Mouse (Mus musculus) heart, embryonic 13.5 days (tissue): ENCODE results near the gene Opn1mw. TPM values are rescaled to one million over a fixed set of nuclear protein-coding genes. Genes with fewer than 3 reads are reported as not detected.

Experiments
- ATAC-seq: fragments of 200-750 bp; cut with Nextera tagmentation; 2 replicates; pipeline ENCODE4 v1.8.0; 2017; ENCODE audit warnings: moderate TSS enrichment; ENCODE audit not compliant: insufficient number of reproducible peaks, low FRiP score, low TSS enrichment; ENCODE audit errors: extremely low read depth
- H3K27ac ChIP-seq: fragments of 300-500 bp; sonication (generic); replicated peaks from 2 replicates; pipeline ENCODE4 v1.5.1; 2015; ENCODE audit warnings: moderate library complexity, mild to moderate bottlenecking, inconsistent platforms
- H3K27me3 ChIP-seq: fragments of 300-500 bp; sonication (generic); replicated peaks from 2 replicates; pipeline ENCODE4 v1.6.1; 2015; ENCODE audit warnings: mild to moderate bottlenecking, inconsistent platforms
- H3K36me3 ChIP-seq: fragments of 300-500 bp; sonication (generic); 2 replicates; pipeline ENCODE4 v1.6.1; 2015; ENCODE audit warnings: mild to moderate bottlenecking, inconsistent platforms
- H3K4me1 ChIP-seq: fragments of 300-500 bp; sonication (generic); 2 replicates; pipeline ENCODE4 v1.6.1; 2015; ENCODE audit warnings: inconsistent platforms
- H3K4me2 ChIP-seq: fragments of 300-500 bp; sonication (generic); 2 replicates; pipeline ENCODE4 v1.6.1; 2015; ENCODE audit warnings: inconsistent platforms, mild to moderate bottlenecking, moderate library complexity
- H3K4me3 ChIP-seq: fragments of 300-500 bp; sonication (generic); 2 replicates; pipeline ENCODE4 v1.5.1; 2015; ENCODE audit warnings: moderate library complexity, mild to moderate bottlenecking, inconsistent platforms
- H3K9ac ChIP-seq: fragments of 300-500 bp; sonication (generic); 2 replicates; pipeline ENCODE4 v1.6.1; 2015; ENCODE audit warnings: inconsistent platforms, mild to moderate bottlenecking, moderate library complexity
- H3K9me3 ChIP-seq: fragments of 300-500 bp; sonication (generic); 2 replicates; pipeline ENCODE4 v1.6.1; 2016; ENCODE audit warnings: inconsistent platforms
- WGBS: fragments of 180-500 bp; shearing (Covaris S2); methylation state at CpG from one replicate; pipeline ENCODE4 v1.1.7; 2015; ENCODE audit warnings: mixed read lengths; 5-methylcytosine and 5-hydroxymethylcytosine counted together
- polyA plus RNA-seq: library from polyadenylated mRNA; unstranded; fragments of >200 nt; fragmentation: Nextera tagmentation; extraction: Ambion mirVana; gene quantifications from 2 replicates; pipeline ENCODE4 v1.2.1, GENCODE M21; 2015

Opn1mw gene
- polyA plus RNA-seq = not detected in 2 replicates

GRCm38 (mm10) chrX:74127164-74127563 lies at the start of gene Opn1mw:
Gene Opn1mw, plus strand, starts transcription at chrX:74127464.
- H3K9me3 ChIP-seq = no peaks in the 10 kb centered on the region
- H3K27ac ChIP-seq = no peak within 1 kb of the TSS
- ATAC-seq = no peak
- no peaks in the 10 kb centered on the region for H3K36me3 ChIP-seq
- H3K4me3 ChIP-seq = no peak within 1 kb of the TSS
- H3K27me3 ChIP-seq = peaks cover 34% of the 10 kb centered on the region
- H3K4me1 ChIP-seq = no peaks in the 10 kb centered on the region
- H3K9ac ChIP-seq = no peak within 1 kb of the TSS
- no peak within 1 kb of the TSS for H3K4me2 ChIP-seq

- WGBS = 16% methylated on average over 17 of the region's 17 CpGs
Observed at GRCm38 (mm10) chrX:74084276-74084837, 42.9 kb upstream of the Opn1mw start.

GRCm38 (mm10) chrX:74084946-74085498 lies 42.2 kb upstream of the Opn1mw start:
- Histone ChIP-seq H3K27ac (peak overlapping the region; percentile 95), H3K36me3 (no peaks in the 10 kb centered on the region), H3K9me3 (no peaks in the 10 kb centered on the region), H3K9ac (peak overlapping the region; percentile 90), H3K4me2 (peak overlapping the region; percentile 72), H3K4me3 (peak overlapping the region; percentile 68), H3K27me3 (peaks cover 5% of the 10 kb centered on the region; the same call in 1 of the 2 replicates), H3K4me1 (peaks cover 20% of the 10 kb centered on the region; the same call in 1 of the 2 replicates)
- peak; percentile 75 for ATAC-seq
- 19% methylated on average over 34 of the region's 56 CpGs for WGBS

More at GRCm38 (mm10) chrX:74084276-74084837, 42.9 kb upstream of the Opn1mw start:
- Histone ChIP-seq H3K27me3 (peaks cover 5% of the 10 kb centered on the region; the same call in 1 of the 2 replicates), H3K9ac (peak overlapping the region; percentile 90), H3K27ac (peak overlapping the region; percentile 95), H3K4me2 (peak overlapping the region; percentile 72), H3K36me3 (no peaks in the 10 kb centered on the region), H3K9me3 (no peaks in the 10 kb centered on the region), H3K4me1 (peaks cover 20% of the 10 kb centered on the region; the same call in 1 of the 2 replicates), H3K4me3 (peak overlapping the region; percentile 68)
- no peak for ATAC-seq

- Histone ChIP-seq H3K9me3 (no peaks in the 10 kb centered on the region), H3K4me3 (peak overlapping the region; percentile 68), H3K27ac (peak overlapping the region; percentile 95), H3K4me2 (peak overlapping the region; percentile 64), H3K9ac (peak overlapping the region; percentile 90), H3K27me3 (peaks cover 5% of the 10 kb centered on the region; the same call in 1 of the 2 replicates), H3K4me1 (peaks cover 20% of the 10 kb centered on the region; the same call in 1 of the 2 replicates), H3K36me3 (no peaks in the 10 kb centered on the region)
- ATAC-seq = peak; percentile 98
- WGBS = 3% methylated on average over 26 of the region's 27 CpGs
Observed at GRCm38 (mm10) chrX:74085601-74086038, 41.6 kb upstream of the Opn1mw start.

- Histone ChIP-seq H3K9me3 (no peaks in the 10 kb centered on the region), H3K27me3 (peaks cover 3% of the 10 kb centered on the region; the same call in 1 of the 2 replicates), H3K4me2 (no peak overlapping the region), H3K9ac (no peak overlapping the region), H3K4me1 (no peaks in the 10 kb centered on the region), H3K4me3 (no peak overlapping the region), H3K27ac (no peak overlapping the region), H3K36me3 (no peaks in the 10 kb centered on the region)
- ATAC-seq = no peak
- WGBS = 62% methylated on average over 1 of the region's 1 CpGs
Observed at GRCm38 (mm10) chrX:74095130-74095529, 32.1 kb upstream of the Opn1mw start.

DNA sequence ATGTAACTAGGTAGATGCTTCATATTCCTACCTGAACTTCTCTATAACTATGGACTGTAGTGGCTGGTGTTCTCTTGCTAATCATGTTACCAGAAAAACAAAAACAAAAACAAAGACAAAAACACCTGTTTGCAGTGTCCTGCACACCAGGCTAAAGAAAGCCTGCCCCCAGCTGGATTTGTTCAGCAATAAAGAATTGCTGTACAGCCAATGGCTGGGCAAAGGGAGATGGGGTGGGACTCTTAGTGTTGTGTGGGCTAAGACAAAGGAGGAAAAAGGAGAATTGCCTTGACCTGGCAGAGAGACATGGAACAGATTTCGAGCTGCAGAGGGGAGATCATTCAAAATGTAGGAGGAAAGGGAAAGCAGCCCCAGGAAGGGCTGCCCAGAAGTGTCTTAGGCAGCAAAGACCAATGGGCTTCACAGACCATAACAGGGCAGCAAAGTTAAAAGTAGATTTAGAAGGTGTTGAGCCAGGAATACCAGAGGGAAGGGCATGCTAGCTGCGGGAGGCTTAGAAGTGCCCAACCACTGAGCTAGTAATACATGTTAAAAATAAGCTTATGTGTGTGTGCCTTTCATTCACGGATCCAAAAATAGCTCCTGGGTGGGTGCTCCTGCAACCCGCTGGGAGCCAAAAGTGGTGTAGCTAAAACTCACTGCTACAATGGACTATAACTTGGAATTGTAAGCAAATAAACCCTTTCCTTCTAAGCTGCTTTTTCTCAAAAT lies 23.6 kb upstream of the Opn1mw start:
- Histone ChIP-seq H3K4me2 (peak overlapping the region; percentile 43), H3K9me3 (no peaks in the 10 kb centered on the region), H3K4me1 (peaks cover 4% of the 10 kb centered on the region; the same call in 1 of the 2 replicates), H3K27ac (peak overlapping the region; percentile 89), H3K36me3 (no peaks in the 10 kb centered on the region), H3K4me3 (0 out of 2 replicates have a peak overlapping the region, but pooled peaks have one; percentile 8), H3K27me3 (no peaks in the 10 kb centered on the region), H3K9ac (no peak overlapping the region)
- ATAC-seq = no peak; the same call in 1 of the 2 replicates
- WGBS = 40% methylated on average over 4 of the region's 4 CpGs

DNA sequence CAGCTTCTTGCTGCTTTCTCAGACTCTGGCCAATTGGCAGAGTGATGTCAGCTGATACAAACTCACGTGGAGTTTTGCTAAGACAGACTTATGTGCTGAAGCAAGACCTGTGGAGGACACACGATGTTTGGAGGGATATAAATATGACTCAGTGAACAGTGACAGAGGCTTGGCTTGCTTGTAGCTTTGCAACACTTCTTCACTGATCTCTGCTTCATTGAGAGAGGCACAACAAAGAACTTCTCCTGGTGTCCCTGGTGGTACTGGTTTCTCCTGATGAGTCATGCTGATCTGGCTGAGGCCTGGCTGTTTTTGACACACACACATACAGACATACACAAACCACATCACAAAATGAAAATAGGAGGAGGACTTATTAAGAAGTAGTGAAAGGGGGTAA lies 21.3 kb upstream of the Opn1mw start:
- peaks cover 8% of the 10 kb centered on the region; the same call in 1 of the 2 replicates for H3K4me1 ChIP-seq
- H3K4me3 ChIP-seq = no peak overlapping the region
- no peak overlapping the region for H3K27ac ChIP-seq
- H3K9ac ChIP-seq = no peak overlapping the region
- ATAC-seq = no peak
- H3K4me2 ChIP-seq = no peak overlapping the region
- no peaks in the 10 kb centered on the region for H3K36me3 ChIP-seq
- no peaks in the 10 kb centered on the region for H3K9me3 ChIP-seq
- 0 out of 2 replicates have a peak, but pooled peaks cover 3% of the 10 kb centered on the region for H3K27me3 ChIP-seq
- 25% methylated on average over 2 of the region's 2 CpGs for WGBS

GRCm38 (mm10) chrX:74108747-74109146 lies 18.5 kb upstream of the Opn1mw start:
- Histone ChIP-seq H3K9ac (no peak overlapping the region), H3K27ac (no peak overlapping the region), H3K36me3 (no peaks in the 10 kb centered on the region), H3K4me1 (peaks cover 5% of the 10 kb centered on the region; the same call in 1 of the 2 replicates), H3K4me3 (no peak overlapping the region), H3K27me3 (0 out of 2 replicates have a peak, but pooled peaks cover 3% of the 10 kb centered on the region), H3K4me2 (no peak overlapping the region), H3K9me3 (no peaks in the 10 kb centered on the region)
- WGBS = 19% methylated on average over 3 of the region's 3 CpGs
- ATAC-seq = no peak

- H3K27me3 ChIP-seq = 0 out of 2 replicates have a peak, but pooled peaks cover 3% of the 10 kb centered on the region
- no peaks in the 10 kb centered on the region for H3K36me3 ChIP-seq
- no peaks in the 10 kb centered on the region for H3K9me3 ChIP-seq
- H3K27ac ChIP-seq = no peak overlapping the region
- ATAC-seq = no peak
- no peak overlapping the region for H3K4me3 ChIP-seq
- no peaks in the 10 kb centered on the region for H3K4me1 ChIP-seq
- no peak overlapping the region for H3K9ac ChIP-seq
- H3K4me2 ChIP-seq = no peak overlapping the region
Observed at GRCm38 (mm10) chrX:74114036-74114435, 13.2 kb upstream of the Opn1mw start.

GRCm38 (mm10) chrX:74115511-74115910 lies 11.8 kb upstream of the Opn1mw start:
- no peak for ATAC-seq
- Histone ChIP-seq H3K9ac (0 out of 2 replicates have a peak overlapping the region, but pooled peaks have one; percentile 66), H3K27ac (no peak overlapping the region), H3K27me3 (0 out of 2 replicates have a peak, but pooled peaks cover 9% of the 10 kb centered on the region), H3K36me3 (no peaks in the 10 kb centered on the region), H3K4me1 (no peaks in the 10 kb centered on the region), H3K9me3 (no peaks in the 10 kb centered on the region), H3K4me3 (peak overlapping the region; percentile 43), H3K4me2 (peak overlapping the region; percentile 63)
- WGBS = 16% methylated on average over 10 of the region's 10 CpGs

DNA sequence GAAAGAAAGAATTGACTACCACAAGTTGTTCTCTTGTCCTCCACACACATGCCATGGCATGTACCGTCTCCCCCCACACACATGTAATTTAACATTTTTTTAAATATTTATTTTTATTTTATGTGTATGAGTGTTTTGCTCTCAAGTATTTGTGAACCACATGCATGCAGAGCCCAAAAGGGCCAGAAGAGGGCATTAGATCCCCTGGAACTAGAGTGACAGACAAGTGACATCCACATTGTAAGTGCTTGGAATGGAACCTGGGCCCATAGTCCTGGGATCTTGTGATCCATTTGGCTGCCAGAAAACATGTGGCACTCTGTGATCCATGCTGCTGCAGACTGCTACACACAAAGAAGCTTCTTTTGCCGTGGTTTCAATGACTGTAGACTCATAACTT lies 2.3 kb upstream of the Opn1mw start:
- 44% methylated on average over 2 of the region's 2 CpGs for WGBS

More for the DNA sequence above, 2.3 kb upstream of the Opn1mw start:
- no peak for ATAC-seq
- peaks cover 30% of the 10 kb centered on the region for H3K27me3 ChIP-seq
- H3K4me3 ChIP-seq = no peak overlapping the region
- no peak overlapping the region for H3K9ac ChIP-seq
- no peak overlapping the region for H3K27ac ChIP-seq
- H3K36me3 ChIP-seq = no peaks in the 10 kb centered on the region
- H3K4me1 ChIP-seq = no peaks in the 10 kb centered on the region
- H3K4me2 ChIP-seq = no peak overlapping the region
- H3K9me3 ChIP-seq = no peaks in the 10 kb centered on the region
